Mouse (Mus musculus) layer of hippocampus, postnatal 25 days (tissue): ENCODE data around the gene Gng7. TPM values are rescaled to one million over a fixed set of nuclear protein-coding genes. Genes with fewer than 3 reads are reported as not detected.

Experiments used
- DNase-seq, 2 experiments: peaks; one replicate each; pipeline ENCODE4 v3.0.0; 2022; ENCODE audit warnings: mixed read lengths in 2 of 2, low spot score in 1 of 2; ENCODE audit errors: extremely low spot score in 1 of 2
- total RNA-seq, 2 experiments: library from RNA; stranded (reverse); gene quantifications; 2 replicates each; pipeline ENCODE4 v1.2.3; 2021

Gene Gng7
- total RNA-seq, 2 experiments from 2014 or later = 180 to 184 TPM

DNA sequence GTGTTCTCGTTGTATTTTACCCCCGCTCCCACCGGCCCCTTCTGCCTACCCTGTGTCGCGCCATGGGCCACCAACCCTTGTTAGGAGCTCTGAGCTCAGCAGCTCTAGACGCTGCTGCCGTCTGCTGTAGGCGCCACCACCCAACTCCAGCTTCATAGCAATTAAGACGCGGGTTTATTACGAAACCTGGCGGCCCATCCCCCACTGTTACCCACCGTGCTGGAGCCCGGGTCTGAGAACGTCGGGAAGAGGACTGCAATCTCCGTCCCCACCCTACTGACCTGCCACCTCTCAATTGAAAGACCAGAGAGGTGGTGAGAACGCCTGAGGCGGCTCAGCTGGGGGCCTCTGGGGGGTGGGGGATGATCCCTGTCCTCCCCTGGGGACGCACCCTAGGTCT is 82.5 kb downstream of the Gng7 start:
- DNase-seq = peak in 1 of 2 experiments; percentile 34

DNA sequence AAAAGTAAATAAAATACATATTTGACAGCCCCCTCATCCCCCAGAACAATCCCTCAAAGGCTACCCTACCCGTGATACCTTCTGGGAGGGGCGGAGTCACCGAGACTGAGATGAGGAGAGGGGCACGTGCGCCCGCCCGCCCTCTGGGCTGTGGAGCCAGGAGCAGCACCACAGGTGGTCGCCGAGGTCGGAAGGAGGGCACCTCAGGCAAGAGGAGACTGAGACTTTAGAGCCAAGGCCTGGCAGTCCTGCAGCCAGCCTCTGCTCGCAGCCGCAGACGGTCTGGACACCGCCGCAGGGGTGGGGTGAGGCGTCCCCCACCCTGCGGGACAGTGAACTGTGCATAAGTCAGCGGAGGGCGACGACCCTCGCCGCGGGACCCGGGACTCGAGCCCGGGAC is 83.0 kb downstream of the Gng7 start:
- no peak for DNase-seq

DNA sequence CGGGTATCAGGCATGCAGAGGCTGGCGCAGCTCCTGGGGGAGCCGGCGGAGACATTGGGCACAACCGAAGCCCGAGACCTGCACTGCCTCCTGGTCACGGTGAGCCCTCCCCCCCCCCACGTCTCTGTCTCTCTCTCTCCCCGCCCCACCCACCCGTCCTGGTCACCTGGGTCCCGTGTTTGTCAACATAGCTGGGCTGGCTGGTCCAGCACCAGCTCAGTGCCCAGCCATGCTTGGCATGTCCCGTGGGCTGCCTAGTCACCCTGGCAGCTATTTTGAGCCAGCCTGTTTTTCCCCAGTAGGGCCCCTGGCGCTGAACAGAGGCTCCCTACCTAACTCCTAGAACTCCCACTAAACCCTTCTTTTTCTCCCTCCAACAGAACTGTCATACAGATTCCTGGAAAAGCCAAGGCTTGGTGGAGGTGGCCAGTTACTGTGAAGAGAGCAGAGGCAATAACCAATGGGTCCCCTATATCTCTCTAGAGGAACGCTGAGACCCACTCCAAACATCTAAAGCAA is 83.5 kb downstream of the Gng7 start:
- DNase-seq = no peak

DNA sequence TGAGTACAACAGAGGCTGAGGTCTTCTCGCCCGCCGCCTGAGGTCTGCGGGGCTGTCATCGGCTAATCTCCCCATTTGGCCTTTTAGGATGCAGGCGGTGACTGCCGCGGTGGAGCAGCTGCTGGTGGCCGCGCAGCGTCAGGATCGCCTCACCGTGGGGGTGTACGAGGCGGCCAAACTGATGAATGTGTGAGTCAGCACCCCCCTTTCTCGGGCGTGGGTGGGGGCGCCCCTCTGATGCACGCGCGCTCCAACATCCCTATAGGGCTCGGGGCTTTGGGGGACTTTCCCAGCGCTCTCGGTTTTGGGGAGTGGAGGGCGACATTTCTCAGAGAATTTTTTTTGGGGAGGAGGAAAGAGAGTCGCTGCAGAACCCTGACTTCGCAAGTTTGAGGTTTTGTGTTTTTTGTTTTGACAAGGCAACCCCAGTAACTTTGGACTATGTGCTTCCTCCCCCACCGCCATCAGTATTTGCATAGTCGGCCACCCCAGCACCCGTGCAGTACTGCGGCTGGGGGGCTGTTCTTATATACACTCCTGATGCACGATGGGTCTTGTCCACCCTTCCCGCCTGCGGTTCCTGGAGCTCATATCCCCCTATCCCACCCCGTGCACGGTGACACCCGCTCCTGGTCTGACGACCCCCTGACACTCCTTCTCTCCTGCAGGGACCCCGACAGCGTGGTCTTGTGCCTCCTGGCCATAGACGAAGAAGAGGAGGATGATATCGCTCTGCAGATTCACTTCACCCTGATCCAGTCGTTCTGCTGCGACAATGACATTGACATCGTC is 84.2 kb downstream of the Gng7 start:
- peak in 1 of 2 experiments; percentile 36 for DNase-seq

DNA sequence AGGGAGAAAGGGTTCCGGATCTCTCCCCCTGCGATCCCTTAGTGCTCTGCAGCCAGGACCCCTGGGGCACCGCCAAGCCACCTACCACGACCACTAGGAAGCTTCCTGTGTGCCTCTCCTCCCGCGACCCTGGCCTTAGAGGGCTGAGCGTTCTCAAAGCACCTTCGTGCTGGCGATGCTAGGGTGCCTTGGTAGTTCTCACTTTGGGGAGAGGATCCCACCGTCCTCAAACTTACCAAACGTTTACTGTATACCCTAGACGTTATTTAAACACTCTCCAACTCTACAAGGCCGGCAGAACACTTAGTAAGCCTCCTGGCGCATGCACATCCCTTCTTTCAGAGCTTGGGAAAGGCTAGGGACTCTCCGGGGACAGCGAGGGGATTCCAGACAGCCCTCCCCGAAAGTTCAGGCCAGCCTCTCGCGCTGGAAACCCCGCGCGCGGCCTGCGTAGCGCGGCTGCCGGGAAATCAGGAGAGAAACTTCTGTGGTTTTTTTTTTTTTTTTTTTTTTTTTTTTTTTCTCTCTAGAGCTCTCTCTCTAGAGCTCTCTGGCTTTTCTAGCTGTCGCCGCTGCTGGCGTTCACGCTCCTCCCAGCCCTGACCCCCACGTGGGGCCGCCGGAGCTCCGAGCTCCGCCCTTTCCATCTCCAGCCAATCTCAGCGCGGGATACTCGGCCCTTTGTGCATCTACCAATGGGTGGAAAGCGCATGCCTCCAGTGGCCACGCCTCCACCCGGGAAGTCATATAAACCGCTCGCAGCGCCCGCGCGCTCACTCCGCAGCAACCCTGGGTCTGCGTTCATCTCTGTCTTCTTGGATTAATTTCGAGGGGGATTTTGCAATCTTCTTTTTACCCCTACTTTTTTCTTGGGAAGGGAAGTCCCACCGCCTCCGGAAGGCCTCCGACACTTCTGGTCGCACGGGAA is 85.2 kb downstream of the Gng7 start, which contains the start of gene Gadd45b:
TSS of gene Gadd45b (plus strand) at position 775 of the 928 bp plus-strand sequence.
- DNase-seq = peak; percentile 91 to 95

DNA sequence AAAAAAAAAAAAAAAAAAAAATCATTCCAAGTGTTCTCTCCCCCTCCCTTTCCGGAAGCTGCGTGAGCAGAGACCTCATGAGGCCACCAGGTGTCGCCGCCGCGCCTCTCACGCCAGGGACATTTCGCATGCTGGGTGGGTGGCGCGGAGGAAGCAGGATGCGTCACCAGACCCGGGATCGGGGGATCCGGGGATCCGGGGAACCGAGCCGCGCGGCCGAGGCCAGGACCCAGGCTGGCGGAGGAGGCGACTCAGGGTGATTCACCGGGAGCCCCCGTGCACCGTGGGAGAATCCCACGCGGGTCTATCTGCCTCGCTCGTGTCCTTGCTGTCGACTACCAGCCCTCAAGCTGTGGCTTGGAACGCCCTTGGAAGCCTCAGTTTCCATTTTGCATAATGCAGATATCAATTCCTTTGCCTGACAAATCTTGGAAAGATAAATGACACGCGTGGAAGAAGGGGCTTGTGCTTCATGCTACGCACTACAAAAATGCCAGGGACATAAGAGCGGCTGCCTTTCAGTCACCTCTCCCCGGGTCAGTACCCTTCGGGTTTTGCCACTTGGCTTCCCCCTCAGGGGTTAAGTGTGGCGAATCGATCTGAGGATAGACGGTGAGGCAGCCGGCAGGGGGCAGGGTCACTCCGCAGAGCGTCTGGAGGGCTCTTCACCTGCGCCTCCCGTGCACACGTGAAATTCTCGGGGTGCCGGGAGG is 86.0 kb downstream of the Gng7 start:
- DNase-seq = peak; percentile 89

DNA sequence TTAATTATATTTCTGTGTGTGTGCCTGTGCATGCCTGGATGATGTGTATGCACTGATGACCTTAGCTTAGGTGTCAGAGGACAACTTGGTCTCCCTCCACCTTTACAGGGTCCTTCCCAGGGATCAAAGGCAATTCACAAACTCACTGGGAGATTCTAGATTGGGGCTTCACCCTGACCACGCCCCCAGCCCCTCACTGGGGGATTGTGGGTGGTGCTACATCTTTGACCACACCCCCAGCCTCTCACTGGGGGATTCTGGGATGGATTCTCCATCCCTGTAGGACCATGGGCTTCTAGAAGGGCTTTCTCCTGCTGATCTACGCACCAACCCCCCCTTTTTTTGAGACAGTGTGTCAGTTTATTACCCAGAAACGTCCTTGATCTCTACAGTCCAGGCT is 89.3 kb downstream of the Gng7 start:
- no peak for DNase-seq

DNA sequence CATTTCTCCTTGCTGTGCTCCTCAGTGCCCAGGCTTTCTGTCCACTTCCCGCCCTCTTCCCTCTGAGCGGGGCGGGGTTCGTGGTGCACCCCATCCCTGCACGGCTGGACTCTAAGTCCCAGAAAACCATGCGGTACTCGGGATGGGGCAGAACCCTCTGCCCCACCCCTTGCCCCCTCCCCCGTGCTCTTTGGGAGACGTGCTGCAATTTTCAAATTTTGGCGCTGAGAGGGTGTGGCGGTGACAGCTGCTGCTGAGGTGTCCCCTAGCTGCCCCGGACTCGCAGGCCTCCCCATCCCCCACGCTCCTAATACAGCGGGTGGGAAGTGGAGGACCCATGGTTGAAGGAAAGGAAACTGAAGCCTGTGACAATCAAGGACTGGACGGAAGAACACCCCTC is 92.8 kb downstream of the Gng7 start:
- DNase-seq = no peak

DNA sequence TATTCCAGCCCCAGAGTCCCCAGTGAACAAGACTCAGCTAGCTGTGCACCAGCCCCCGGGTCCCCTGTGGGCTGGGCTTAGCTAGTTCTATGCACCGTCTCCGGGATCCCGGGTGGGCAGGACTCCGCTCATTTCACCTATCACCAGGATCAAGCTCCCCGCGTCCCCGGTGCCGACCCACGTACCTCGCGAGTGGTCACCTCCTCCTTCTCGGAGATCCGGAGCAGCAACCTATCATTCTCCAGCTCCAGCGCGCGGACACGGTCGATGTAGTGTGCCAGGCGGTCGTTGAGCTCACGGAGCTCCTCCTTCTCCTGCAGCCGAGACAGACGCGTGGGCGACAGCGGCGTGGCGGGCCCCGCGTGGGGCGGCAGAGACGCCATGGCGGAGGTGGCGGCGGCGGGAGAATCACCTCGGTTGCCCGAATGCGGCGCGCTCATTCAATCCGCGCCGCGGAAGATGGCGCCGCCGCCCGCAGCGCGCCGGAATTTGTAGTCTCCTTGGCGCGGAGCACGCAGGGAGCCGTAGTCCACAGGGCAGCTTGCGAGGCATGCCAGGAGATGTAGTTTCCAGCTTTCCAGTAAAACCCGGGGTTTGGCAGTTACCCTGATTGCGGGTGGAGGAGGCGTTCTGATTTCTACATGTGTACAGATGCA is 96.8 kb downstream of the Gng7 start, which contains the start of gene Lmnb2:
TSS of gene Lmnb2 (minus strand) at position 467 of the 656 bp plus-strand sequence.
- peak; percentile 66 to 68 for DNase-seq

DNA sequence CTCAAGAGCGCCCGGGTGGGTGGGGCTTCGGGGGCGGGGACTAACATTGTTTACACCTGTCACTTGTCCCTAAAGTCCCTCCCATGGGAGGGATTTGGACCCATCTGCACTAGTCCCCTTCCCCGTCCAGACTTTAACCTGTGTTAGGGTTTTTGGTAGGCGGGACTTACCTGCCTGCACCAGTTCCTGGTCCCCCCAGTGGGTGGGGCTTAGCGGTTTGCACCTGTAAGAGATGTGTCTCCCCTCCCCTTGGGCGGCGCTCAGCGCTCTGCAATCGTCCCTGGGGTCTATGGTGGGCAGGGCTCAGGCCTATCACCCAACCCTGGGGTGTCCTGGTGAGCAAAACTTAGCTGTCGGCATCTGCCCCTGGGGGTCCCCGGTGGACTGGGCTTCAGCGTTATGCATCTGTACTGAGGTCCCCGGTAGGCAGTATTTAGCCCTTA is 97.4 kb downstream of the Gng7 start:
- DNase-seq = no peak

DNA sequence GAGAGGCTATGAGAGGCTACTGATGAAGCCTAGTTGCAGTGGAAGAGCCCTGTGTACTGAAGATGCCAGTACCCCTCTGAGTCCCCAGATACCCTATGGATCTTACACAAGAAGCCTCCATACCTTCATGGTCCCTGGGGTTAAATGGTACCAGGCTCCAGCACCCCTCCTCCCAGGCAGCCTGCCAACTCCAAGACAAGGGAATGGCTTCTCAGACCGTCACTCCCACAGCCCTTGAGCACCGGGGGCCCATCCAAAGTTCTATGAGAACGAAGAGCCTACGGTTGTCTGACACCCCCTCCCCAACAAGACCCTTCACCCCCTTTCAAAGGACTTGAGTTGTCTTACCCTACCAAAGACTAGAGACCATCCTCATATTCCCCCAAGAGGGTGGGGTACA is 99.0 kb downstream of the Gng7 start:
- no peak for DNase-seq

DNA sequence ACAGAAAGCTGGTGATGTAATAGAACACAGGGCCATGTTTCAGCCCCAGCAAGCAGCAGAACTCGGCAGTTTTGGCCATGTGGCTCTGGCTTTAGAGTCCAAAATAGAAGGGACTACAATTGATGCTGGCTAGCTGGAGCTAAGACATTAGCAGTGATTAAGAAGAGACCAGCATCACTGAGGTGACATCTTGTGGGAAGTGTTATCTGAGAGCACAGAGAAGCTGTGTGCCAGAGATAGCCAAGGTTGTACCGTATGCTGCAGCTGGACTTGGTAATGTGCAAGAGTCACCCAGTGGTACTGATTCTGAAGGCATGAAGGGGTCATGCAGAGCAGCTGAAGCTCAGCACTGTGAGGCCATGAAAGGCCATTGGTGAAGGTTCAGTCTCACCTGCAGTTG is 99.5 kb downstream of the Gng7 start:
- no peak for DNase-seq

DNA sequence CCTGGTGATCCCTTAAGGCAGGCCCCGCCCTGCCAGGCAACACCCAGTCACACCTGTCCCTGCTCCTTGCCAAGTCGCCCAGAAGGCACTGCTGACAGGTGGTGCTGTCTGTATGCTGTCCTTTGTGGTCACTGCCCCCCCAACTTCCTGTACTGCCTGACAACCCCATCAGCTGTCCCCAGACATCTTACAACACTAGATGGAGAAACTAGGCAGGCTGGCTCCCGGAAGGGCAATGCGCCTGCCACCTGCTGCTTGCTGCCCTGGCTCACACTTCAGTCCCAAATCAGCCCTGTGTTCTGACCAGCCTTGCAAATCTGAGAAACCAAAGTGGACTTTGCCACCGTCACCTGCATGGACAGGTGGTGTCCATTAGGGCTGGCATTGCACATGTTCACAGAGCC is 100.5 kb downstream of the Gng7 start:
- DNase-seq = no peak

DNA sequence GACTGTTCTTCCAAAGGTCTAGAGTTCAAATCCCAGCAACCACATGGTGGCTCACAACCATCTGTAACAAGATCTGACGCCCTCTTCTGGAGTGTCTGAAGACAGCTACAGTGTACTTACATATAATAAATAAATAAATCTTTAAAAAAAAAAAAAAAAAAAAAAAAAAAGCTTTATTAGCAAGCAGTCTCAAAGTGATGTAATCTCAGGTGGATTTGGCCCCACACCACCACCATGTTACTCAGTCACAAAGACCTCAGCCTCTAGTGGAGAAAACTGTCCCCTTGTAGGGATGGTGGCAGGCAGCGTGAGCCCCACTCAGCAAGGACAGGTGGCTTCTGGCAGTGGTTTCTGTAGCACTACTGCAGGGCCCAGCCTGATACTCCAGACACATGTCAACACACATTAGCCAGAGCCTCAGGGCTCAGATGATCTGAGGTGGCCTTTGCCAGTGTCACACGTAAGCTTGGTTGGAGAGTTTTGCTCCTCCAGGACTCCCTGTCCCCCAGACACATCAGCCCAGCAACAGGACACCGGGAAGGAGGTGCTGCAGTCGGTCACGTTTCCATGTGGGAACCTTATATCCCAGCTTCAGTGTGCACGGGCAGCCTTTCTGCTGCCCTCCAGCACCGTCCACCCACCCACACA is 101.3 kb downstream of the Gng7 start:
- no peak for DNase-seq

DNA sequence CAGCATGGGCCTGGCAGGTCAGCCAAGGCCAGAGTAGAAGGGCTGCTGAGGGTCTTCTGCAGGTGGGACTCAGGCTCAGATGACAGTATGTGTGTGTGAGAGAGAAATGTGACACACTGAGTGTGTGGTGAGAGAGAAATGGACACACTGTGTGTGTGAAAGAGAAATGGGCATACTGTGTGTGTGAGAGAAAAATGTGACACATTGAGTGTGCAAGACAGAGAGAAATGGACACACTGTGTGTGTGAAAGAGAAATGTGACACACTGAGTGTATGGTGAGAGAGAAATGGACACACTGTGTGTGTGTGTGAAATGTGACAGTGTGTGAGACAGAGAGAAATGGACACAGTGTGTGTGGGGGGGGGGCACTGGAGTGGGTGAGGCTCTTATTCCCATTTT is 102.9 kb downstream of the Gng7 start:
- DNase-seq = no peak

DNA sequence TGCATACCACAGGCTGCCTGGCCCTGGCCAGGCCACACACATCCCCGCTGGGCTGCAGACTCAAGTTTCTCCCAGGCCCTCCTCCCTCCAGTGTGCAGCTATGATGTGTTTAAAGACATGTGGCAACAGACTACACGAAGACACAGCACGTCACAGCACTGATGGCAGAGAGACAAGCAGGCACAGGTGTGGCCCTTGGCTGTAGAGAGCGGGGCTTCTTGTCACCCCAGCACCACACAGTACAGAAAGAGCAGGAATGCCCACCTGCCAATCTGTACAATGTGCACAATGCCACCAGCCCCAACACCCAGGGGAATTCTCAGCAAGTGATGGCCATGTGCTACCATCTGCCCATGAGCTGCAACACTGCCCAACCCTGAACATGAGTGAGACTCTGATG is 103.4 kb downstream of the Gng7 start:
- no peak for DNase-seq

DNA sequence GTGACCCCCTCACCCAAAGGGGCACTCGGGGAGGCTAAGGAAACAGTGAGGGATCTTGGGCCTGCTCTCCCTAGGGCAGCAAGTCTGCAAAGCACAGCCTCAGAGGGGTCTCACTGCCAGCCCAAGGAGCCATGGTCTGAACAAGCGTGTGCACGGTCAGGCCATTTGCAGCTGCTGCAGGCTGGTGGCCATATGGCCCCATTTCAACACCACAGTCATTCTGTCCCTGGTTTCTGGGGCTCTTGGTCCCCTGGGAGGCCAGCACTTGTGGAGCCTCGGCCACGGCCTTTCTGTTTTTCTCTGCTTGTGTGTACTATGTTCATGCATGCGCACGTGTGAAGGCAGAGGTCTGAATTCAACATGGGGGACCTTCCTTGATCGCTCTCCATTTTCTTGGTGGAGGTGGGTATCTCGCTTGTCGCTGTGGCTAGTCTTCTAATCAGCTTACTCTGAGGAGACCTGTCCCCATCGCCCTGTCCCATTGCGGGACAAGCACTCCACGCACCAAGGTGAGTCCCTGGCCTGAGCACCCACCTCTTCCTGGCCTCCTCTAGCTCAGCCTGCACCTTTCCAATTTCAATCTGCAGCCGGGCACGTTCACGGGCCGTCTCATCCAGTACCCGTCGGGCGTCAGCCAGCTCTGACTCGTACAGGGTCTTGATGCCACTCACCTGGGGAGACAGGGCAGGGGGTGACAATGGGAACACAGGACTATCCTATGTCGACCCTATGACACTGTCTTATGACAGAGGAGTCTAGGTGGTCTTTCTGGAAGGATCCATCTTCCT is 105.2 kb downstream of the Gng7 start:
- DNase-seq = no peak

DNA sequence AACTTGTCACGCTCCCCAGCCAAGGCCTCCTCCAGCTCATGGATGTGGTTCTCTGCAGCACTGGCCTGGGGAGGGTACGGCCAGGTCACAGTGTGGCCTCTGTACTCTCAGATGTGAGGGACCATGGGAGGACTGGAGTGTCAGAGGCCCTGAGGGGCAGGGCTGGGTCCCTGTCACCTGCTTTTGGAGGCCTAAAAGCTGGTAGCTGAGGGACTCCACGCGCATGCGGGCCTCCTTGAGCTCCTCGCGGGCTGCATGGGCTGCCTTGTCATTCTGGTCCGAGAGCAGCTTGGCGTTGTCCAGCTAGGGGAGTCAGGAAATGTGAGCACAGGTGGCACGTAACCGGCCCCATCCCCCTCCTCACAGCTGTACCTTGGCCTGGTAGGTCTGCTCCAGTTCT is 110.0 kb downstream of the Gng7 start:
- DNase-seq = no peak
